In genomic region chr11:81841001-81841400, GRCm38 (mm10) we compare ENCODE assay signal across 20 mouse cellular contexts. TPM values are rescaled to one million over a fixed set of nuclear protein-coding genes. Genes with fewer than 3 reads are reported as not detected.
"Had no signal": no experiment of that assay in that cellular context is flagged by ENCODE, and none has a peak within 500 bp of the region (broad histone marks: within the 10 kb centered on the region; RNA-seq: fewer than 3 reads in every experiment).

No protein-coding gene starts in this region.

- DNase-seq: left cerebral cortex, postnatal 4 days; lung, postnatal 36 days; retina, postnatal 1 day; right cerebral cortex, postnatal 4 days; thymus, adult 2 months; thymus, postnatal 25 days had no signal

- H3K27me3 ChIP-seq: limb, embryonic 13.5 days; liver, embryonic 15.5 days; neural tube, embryonic 13.5 days; stomach, embryonic 15.5 days had no signal

- H3K4me1 ChIP-seq: liver, embryonic 15.5 days had no signal

- H3K27ac ChIP-seq: hindbrain, postnatal 0 days; layer of hippocampus, adult 2 months; limb, embryonic 13.5 days; liver, embryonic 15.5 days; midbrain, embryonic 10.5 days; neural tube, embryonic 13.5 days; stomach, embryonic 15.5 days had no signal

- ATAC-seq: hindbrain, postnatal 0 days; midbrain, embryonic 16.5 days had no signal

- H3K4me3 ChIP-seq: layer of hippocampus, adult 2 months; limb, embryonic 13.5 days; liver, embryonic 15.5 days; midbrain, embryonic 10.5 days; neural tube, embryonic 13.5 days; stomach, embryonic 15.5 days had no signal

- H3K4me2 ChIP-seq: limb, embryonic 13.5 days; liver, embryonic 11.5 days; liver, embryonic 15.5 days; neural tube, embryonic 13.5 days; stomach, embryonic 15.5 days had no signal

- H3K36me3 ChIP-seq: limb, embryonic 13.5 days; liver, embryonic 15.5 days; midbrain, embryonic 10.5 days; neural tube, embryonic 13.5 days; stomach, embryonic 15.5 days had no signal

- H3K9ac ChIP-seq: limb, embryonic 13.5 days; liver, embryonic 15.5 days; neural tube, embryonic 13.5 days; stomach, embryonic 15.5 days had no signal

- H3K9me3 ChIP-seq: limb, embryonic 13.5 days; liver, embryonic 15.5 days; midbrain, embryonic 10.5 days; neural tube, embryonic 13.5 days; stomach, embryonic 15.5 days had no signal

RNA-seq across cellular contexts. Expression of gene 5530401A14Rik, which starts 19.5 kb away (rescaled TPM):
- total RNA-seq: hindbrain, postnatal 0 days; megakaryocyte, adult 5-6 weeks had no signal
- polyA plus RNA-seq: intestine, embryonic 14.5 days; limb, embryonic 13.5 days; liver, embryonic 11.5 days; liver, embryonic 15.5 days; lung, embryonic 16.5 days; midbrain, embryonic 10.5 days; spleen, adult 2 months; stomach, embryonic 15.5 days; testis, adult 2 months; thymus, adult 2 months had no signal
